Mouse (Mus musculus) retina, postnatal 1 day (tissue): ENCODE results near the gene Dgkd.

Experiments used
- DNase-seq: peaks from one replicate; pipeline ENCODE4 v3.0.0-alpha.2; 2012

The Dgkd gene

GRCm38 (mm10) chr1:87849278-87849677 is 3.8 kb upstream of the Dgkd start:
- DNase-seq = no peak

DNA sequence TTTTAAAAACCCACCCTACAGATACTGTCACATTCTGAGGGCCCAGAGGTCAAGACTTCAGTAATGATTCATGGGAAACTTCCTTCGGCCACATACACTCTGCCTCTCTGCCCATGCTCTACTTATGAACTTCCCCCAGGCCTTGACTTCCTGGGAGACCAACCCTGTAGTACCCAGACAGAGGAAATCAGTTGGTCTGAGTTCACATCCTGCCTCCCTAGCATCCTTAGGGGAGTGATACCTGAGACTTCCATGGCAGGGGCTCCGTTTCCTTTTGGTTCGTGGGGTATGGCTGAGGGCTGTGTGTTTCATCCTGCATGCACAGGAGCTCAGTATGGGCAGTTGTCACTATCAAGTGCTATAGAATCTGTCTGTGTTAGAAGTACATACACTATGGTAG is 1.7 kb upstream of the Dgkd start:
- DNase-seq = no peak

GRCm38 (mm10) chr1:87852081-87852790 is 851 bp upstream of the Dgkd start:
- DNase-seq = no peak

DNA sequence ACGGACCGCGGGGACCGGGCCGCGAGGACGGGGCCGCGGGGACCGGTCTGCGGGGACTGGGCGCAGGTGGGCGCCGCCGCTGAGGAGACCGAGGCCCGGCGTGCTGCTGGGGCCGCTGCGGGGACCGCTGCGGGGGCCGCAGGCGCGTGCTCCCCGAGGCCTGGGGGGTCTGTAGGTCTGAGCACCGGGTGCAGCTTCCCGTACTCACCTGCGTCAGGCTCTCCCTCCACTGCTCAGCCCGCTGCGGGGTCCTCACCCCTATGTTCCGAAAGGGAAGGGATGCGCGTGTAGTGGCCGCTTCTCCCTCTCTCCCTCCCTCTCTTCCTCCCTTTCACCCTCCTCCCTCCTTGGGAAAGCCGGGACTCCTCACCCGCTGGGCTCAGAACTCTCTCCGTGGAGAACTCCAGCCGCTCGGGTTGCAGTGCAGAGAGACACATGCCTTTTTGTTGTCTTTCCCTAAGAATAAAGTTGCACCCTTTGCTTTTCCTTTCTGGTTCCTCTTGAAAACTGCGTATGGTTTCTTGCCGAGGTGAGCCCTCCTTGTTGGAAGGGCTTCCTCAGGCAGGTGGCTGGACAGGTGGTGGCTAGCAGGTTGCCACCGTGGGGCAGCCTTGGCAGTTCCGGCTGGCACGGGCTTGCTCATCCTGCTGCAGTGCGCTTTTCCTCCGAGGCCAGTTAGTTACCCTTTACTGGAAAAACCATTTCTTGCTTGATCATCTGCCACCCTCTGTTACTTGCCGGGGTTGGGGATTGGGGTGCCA is 694 bp downstream of the Dgkd start:
- peak; percentile 68 for DNase-seq

DNA sequence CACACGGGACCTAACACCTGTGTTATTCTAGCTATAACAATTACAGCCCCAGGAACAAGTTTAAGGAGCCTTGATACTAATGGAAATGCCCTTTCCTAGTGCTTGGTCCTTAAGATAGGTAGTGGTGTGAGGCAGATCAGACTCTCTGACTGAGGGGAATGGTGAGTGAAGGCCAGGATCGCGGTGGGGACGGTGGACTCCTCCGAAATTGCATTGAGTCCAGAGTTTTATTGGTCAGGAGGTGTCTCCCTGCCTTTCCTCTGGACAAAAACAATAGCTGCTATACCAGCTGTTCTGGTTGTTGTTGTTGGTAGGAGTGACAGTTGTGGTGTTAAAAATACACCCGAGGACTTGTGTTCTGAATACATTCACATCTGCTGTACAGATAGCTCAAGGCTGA is 1.3 kb downstream of the Dgkd start:
- no peak for DNase-seq

GRCm38 (mm10) chr1:87854851-87855251 is 1.8 kb downstream of the Dgkd start:
- DNase-seq = peak; percentile 88

DNA sequence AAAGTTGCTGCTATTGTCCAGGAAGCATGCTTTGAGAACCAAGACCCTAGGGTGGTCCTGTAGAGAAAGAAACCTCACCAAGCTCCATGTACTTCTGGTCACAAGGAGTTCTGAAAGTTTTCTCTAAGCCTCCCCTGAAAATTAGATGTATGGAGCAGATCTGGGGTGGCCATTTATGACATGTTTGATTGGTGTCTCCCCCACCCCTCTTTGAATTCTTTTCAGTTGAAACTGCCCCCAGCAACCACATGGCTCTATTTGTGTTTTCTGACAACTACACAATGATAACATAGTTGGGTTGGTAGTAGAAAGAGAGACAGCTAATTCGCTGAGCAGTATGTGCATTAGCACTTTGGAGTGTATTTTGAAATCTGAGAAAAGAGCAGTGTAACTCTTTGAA is 2.4 kb downstream of the Dgkd start:
- no peak for DNase-seq

DNA sequence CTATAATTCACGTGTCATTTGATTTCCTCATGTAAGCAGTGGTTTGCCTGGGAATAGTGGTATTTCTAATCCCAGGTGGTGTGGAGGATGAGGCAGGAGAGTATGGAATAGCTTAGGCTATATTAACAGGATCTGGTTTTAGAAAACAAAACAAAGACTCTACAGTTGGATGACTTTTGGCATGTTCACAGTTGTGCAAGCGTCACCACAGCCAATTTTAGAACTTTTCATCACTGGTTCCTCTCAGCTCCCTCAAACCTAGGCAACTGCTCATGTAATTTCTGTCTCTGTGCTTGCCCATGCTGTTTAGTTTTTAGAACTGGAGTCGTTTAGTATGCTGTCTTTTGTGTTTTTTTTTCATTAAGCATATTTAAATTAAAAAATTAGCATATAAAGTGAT is 3.7 kb downstream of the Dgkd start:
- no peak for DNase-seq

- no peak for DNase-seq
These were observed 4.9 kb downstream of the Dgkd start for GRCm38 (mm10) chr1:87858031-87858430.

DNA sequence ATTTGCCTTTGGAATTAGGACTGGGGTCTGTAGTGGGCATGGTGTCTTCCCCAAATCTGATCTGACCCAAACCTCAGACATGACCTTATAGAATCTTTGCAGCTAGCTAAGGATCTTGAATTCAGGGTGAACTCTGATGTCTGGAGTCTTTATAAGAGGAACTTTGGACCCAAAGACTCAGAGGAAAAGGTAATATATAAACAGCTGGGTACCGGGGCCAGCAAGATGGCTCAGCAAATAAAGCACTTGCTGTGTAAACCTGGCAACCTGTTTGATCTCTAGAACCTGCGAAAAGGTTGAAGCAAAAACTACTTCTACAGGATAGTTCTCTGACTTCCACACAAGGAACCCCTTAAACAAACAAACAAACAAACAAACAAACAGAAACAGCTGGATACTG is 5.4 kb downstream of the Dgkd start:
- DNase-seq = no peak

- no peak for DNase-seq
These were observed 10.5 kb downstream of the Dgkd start for GRCm38 (mm10) chr1:87863602-87864001.

DNA sequence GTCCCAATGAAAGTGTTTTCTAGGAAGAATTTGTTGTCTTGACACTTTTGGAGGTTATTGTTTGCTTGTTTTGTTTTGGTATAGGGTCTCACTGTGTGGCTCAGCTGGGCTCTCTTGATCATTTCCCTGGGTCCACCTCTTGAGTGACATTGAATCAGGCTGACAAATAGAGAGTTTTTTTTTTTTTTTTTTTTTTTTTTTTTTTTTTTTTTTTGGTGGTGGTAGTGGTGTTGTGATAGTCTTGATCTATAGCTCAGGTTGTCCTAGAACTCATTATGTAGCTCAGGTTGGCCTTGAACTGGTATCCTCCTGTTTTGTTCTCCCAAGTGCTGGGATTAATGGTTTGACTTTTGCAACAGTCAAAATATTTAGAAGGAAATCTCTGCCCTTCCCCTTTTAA is 11.8 kb downstream of the Dgkd start:
- no peak for DNase-seq

DNA sequence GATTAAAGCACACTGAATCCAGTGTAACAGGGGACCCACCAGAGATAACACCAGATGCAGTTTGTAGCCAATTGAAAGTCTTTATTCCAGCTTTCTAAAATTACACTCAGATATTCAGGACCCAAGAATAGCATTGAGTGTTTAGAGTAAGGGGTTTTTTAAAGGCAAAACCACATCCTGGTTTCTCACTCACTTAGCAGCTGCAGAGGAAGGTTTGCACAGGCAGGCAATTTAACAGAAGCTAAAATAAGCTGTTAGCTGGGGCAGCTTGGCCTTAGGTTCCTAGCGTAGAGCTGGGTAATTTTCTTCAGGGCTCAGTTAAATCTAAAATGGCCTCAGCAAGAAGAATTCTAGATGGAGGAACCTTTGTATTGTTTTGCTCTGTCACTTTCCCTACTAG is 13.6 kb downstream of the Dgkd start:
- no peak for DNase-seq

DNA sequence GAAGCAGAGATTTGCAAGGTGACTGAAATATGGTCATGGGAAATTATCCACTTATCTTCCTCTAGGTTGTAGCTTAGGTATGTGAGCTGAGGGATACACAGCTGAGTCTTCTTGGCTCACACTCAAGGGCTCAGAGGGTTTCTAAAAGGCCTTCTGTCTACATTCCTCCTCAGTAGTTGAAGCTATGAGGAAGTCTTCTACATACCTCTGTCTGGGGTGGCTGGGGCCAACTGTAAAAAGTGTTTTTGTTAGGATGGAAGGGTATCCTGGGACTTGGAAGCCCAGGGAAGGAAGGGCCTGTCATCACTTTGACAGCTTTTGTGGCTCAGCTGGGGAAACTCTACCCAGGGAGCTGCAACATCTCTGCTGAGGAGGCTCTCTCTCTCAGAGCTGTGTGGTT is 18.5 kb downstream of the Dgkd start:
- no peak for DNase-seq

DNA sequence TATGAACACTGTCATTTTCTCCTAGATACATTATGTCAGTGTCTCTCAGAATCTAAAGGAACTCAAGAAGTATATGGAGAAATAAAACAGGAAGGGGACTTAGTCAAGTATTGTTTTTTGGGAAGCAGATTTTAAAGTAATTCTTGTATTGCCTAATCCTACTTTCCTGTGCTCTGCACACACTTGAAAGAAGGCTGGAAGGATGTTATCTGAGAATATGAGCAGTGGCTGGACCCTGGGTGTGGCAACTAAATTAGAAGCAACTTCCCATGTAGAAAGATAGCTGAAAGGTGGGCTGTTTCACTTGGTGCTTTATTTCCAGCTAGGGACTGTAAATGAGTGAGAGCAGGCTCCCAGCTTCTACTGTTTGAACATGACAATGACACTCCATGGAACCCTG is 20.0 kb downstream of the Dgkd start:
- no peak for DNase-seq

DNA sequence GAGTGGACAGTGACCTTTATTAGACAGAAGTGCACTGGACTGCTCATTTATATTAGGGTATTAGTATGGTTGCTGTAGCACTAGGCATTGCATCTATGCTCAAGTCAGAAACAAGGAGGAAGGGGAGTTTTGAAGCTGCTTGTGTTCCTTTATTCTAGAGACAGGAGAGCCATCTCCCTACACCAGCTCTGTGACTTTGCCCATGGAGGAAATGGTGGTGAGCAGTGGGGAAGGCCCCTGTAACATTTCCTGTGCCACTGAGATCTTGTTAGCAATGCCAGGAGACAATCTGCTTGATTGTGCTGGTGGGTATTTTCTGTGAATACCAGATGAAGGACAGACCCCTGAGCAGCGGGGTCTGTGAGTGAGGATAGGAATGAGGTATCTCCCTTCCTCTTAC is 23.0 kb downstream of the Dgkd start:
- no peak for DNase-seq

DNA sequence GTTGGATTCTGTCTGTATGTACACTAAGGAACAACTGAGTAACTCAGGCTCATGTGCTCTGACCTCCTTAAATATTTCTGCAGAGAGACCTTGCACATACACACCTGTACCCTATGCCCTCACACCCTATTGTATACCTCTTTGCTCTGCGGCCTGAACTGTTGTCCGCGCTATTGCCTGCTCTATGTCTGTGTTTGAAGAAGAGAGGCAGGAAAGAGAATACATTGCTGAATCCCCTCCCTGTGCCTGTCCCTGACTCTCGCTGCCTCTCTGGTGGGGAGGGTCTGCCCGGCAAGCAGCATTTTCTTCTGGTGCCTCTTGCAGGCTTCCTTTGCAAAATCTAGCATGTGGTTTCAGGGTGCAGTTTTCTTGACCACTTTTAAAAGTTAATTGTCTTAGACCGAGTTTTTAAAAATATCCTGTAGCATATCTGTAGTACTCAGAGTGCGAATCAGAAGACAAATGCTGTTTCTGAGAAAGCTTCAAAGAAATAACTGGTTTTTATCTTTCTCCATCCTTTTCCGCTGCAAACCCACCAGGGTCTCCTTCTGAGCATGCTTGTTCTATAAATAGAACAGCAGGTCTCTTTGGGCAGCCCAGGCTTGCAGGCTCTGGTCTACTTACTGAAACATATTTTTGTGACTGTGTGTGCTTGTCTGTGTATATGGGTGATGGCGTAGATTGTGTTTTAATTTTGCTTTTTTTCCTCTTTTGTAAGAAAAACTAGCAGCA is 24.6 kb downstream of the Dgkd start:
- no peak for DNase-seq

- no peak for DNase-seq
These were observed 25.9 kb downstream of the Dgkd start for GRCm38 (mm10) chr1:87879034-87879433.

DNA sequence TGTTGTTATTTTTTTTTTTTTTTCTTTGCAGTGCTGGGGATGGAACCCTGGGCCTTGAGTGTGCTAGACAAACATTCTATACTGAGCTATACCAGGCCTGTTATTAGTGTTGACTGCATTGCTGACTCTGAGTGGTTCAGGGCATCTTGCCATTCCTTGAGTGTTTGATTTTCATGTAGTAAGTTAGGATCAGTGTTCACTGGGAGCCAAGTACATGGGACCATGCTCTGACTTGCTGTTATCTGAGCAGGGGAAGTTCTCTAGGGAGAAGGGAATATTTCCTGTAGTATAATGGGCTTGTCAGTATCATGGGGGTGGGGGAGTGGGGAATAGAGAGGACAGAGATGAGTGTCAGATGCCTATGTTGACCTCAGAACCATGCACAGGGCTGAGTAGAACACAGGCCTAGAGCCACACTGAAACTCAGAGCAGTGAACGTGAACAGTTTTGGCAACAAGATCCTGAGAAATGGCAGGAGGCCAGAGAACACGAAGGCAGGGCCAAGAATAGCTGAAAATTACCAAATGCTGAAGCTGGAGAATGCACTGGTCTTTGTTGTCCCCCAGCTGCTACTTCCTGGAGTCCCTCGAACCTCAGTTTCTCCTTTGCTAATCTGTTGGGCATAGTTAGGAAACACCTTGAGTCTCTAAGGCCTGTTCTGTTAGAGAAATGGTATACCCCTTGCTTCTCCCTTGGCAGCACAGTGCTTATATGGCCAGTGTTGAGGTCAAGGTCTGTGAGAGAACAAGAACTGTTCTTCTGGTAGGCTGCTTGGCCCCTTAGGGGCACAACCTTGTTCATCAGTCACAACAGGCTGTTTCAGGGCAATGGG is 26.6 kb downstream of the Dgkd start:
- DNase-seq = no peak

DNA sequence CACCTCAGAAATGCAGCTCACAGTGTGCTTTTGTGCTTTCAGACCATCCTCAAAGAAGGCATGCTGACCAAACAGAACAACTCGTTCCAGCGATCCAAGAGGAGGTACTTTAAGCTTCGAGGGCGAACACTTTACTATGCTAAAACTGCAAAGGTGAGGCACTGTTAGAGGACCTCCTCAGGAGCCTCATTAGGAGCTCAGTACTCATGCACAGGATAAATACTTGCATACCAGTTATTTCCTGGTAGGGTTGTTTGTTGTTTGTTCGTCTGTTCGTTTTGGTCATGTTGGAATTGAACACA is 27.2 kb downstream of the Dgkd start:
- DNase-seq = no peak

- DNase-seq = no peak
These were observed 27.8 kb downstream of the Dgkd start for GRCm38 (mm10) chr1:87880856-87881255.

DNA sequence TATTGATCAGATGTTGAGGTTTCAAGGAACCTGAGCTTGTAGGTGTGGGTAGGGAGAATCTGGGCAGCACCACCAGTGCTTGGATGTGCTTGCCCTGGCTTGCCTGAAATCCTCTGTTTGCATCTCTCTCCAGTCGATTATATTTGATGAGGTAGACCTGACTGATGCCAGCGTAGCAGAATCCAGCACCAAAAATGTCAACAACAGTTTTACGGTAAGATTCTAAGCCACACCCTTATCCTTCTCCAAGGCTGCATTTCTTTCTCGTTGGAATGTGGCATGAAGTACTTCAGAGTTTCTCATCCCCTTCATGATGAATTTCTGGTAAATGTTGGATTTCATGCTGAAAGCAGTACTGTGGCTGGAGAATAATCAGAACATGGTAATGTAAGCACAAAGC is 28.6 kb downstream of the Dgkd start:
- no peak for DNase-seq

GRCm38 (mm10) chr1:87882554-87882953 is 29.5 kb downstream of the Dgkd start:
- no peak for DNase-seq
